Mouse (Mus musculus): ENCODE measurements around the gene Zfr2.
"Not testable (repeated sequence)": the region's sequence is repeated elsewhere in the genome, so short reads cannot be mapped to it uniquely, and the experiment has no call there.

Zfr2 gene

GRCm38 (mm10) chr10:81202978-81203720 is 29.8 kb upstream of the Zfr2 start:
- DNase-seq (ENCODE audit: low spot score): no peak

DNA sequence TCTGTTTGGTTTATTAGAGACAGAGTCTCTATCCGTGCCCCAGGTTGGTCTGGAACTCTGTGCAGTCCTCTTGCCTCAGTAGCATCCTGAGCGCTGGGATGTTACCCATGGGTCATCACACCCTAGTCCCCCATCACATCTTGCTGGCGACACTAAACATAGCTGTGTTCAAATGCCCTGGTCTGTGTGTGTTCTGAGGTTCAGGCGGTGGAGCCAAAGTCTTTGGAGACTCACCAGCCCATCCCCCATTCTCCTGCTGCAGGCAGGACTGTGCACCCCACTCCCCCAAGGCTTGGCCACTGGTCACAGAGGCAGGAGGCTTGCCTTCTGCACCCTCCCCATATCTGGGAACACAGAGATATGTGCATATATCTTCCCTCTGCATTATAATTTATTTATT is 28.8 kb upstream of the Zfr2 start:
- no peak for DNase-seq (ENCODE audit: low spot score)

GRCm38 (mm10) chr10:81210154-81210553 is 22.8 kb upstream of the Zfr2 start:
- no peak for DNase-seq (ENCODE audit: low spot score)

DNA sequence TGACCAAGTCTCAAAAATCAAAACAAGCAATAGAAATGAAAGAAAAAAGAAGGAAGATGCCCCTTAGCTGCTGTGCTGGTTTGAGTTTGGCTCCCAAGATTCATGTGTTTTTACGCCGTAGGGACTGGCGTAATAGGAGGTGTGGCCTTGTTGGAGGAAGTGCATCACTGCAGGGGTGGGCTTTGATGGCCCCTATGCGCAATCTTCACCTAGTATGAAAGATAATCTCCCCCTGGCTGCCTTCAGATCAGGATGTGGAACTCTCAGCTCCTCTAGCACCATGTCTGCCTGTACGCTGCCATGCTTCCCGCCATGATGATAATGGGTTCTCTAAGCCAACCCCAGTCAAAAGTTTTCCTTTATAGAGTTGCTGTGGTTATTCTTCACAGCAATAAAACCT is 16.7 kb upstream of the Zfr2 start:
- no peak for DNase-seq (ENCODE audit: low spot score)

DNA sequence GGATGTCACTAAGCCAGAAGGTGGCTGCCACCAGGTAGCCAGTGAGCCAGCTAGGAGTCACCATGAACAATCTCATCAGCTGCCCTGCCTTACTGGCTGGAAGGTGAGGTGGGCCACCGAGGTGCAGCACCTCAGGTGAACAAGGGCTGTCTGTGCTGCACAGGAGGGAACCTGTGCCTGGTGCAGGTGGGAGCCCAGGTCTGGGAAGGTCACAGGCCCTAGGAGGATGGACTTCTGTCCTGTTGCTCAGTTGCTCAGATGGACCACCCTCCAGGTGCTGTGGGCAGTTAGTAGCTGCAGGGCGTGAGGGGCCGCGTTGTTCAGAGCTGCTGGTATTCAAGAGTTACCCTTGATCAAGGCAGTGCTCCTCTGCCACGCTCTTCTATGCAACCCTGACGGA is 16.1 kb upstream of the Zfr2 start:
- DNase-seq (ENCODE audit: low spot score): no peak

DNA sequence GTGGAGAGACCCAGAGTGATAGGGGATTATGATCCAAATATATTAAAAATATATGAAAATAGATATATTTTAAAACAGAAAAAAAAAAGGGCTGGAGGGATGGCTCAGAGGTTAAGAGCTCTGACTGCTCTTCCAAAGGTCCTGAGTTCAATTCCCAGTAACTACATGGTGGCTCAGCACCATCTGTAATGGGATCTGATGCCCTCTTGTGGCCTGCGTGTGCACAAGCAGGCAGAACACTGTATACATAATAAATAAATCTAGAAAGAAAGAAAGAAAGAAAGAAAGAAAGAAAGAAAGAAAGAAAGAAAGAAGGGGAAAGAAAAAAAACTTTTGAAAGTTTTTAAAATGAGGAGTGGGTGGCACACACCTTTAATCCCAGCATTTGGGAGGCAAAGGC is 15.7 kb upstream of the Zfr2 start:
- not testable (repeated sequence) for DNase-seq (ENCODE audit: low spot score)

DNA sequence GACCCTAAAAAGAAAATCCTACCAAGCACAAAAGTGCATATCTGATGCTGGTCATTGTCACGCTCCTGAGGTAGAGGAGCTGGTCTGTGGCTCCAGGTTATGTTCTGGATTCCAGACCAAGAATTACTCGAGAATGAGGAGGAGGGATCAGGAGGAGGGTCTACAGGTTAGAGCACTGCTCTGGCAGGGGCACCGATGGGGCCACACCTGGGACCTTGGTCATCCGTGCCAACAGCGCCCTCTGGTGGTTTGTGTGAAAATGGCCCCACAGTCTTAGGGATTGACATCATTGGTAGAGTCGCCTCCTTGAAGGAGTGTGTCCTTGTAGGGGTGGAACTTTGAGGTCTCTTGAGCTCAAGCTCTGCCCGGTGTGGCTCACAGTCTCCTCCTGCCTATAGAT is 15.0 kb upstream of the Zfr2 start:
- DNase-seq (ENCODE audit: low spot score): no peak

DNA sequence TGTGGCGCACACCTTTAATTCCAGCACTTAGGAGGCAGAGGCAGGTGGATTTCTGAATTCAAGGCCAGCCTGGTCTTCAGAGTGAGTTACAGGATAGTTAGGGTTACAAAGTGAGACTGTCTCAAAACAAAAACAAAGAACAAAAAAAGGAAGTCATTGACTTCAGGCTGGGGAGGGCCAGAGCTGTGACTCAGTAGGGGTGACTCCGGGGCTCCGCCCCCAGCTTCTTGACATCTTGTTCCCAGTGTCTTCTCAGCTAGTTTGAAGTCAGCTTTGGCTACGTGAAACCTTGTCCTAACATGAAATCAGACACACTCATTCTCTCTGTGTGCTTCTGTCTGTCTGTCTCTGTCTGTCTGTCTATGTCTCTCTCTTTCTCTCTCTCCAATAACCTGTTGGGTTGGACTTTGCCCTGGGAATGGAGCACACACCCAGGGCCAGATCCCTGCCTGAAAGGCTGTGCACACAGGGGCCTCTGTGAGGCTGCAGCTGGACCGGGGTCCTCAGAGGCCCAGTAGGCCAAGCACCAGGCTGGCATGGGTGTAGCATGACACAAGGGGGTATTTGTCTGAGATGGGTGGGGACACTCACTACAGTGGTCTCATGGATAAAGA is 11.4 kb upstream of the Zfr2 start:
- no peak for DNase-seq (ENCODE audit: low spot score)

GRCm38 (mm10) chr10:81223731-81224130 is 9.2 kb upstream of the Zfr2 start:
- DNase-seq (ENCODE audit: low spot score): not testable (repeated sequence)

DNA sequence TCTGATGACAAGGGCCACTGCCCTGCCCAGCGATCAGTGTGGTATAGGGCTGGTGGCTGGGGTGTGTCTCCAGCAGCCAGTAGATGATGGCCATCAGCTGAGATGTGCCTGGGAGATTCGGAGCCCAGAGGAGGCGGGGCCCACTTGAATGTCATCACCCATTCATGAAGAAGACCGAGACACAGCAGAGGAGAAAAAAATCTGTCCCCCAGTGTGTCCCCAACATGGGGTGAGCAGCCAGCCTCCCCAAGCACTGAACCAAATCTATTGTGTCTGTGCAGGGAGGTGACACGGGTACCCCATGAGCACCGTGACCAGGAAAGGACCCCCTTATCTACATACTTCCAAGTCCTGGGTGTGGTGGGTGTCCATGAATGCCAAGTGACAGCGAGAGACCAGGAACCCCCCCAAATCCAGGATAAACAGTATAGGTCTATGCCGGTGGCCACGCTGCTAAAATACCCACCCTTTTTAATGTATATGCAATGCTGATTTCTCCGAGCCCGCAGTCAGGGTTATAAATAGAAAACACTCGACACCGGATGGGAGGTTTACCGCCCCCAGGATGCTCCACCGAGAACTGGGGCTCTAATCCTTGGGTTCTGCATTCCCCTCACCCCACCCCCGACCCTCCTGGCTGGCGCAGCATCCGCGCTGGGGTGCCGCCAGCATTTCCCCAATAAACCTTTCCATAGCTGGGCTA is 3.1 kb upstream of the Zfr2 start:
- DNase-seq (ENCODE audit: low spot score): no peak

DNA sequence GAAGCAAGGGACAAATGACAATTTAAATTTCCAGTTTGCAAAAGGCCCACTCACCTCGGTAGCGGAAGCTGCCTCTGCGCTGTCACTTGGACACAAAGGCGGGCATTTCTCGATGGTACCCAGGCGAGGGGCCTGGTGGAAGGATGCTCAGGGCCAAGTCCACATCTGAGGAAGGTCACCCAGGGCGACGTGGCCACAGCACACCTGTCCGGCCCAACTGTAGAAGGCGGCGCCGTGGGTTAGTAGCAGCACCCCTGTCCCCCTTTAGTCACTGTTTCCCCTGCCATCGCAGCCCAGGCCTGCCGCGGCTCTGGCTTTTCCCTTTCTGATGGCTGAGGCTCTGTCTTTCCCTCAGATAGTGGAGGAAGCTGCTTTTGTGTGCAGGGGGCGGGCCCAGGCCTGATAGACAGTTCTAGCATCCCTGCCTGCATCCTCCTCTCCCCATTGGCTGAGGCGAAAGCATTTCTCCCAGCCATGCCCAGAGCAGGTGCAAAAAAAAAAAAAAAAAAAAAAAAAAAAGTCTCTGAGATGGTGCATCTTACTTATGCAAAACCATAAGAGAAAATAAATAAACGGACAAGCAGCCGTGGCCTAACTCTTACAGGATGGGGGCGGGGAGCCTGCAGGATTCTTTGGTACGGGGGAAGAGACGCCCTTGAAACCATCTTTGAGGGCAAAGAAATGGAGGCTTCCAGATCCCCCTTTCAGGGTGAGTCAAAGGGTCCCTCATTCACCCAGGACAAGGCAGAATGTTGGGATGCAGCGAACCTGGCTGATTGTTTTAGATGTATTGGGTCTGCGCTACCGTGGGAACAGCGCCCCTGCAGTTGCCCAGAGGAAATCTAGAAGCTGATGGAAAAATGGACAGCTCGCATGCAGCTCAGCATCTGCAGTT is 2.3 kb upstream of the Zfr2 start, which contains the start of gene Atcay:
Atcay (minus strand) TSS at position 396 of the 895 bp plus-strand sequence.
- no peak for DNase-seq (ENCODE audit: low spot score)

DNA sequence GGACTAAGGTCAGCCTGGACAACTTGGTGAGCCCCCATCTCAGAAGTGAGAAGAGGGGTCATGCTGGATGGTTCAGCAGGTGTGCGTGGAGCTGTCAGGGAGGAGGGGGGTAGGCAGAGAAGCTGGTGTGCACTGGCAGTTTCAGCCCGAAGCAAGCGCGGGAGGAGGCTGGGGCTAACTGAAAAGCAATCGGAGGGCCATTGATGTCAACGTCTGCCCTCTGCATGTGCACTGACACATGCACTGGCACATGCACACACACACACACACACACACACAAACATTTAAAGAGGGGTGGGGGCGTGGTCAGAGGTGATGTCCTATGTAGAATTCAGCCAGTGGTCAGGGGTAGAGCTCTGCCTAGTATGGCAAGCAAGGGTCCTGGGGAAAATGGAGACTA is 1.5 kb upstream of the Zfr2 start:
- DNase-seq (ENCODE audit: low spot score): no peak

- DNase-seq (ENCODE audit: low spot score): no peak
Observed at GRCm38 (mm10) chr10:81233226-81233585, 251 bp downstream of the Zfr2 start.

DNA sequence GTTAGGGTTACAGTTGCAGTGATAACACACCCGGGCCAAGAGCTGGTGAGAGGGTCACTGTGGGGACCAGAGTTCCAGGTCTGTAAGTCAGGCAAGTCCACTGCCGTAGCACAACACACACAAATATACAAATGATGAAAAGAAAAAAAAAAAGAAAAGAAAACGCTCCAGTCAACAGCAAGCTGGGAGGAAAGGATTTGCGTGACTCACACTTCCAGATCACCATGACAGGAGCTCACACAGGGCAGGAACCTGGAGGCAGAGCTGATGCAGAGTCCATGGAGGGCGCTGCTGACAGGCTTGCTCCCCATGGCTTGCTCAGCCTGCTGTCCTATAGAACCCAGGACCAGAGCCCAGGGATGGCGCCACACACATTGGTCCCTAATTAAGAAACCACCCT is 1.3 kb downstream of the Zfr2 start:
- no peak for DNase-seq (ENCODE audit: low spot score)

DNA sequence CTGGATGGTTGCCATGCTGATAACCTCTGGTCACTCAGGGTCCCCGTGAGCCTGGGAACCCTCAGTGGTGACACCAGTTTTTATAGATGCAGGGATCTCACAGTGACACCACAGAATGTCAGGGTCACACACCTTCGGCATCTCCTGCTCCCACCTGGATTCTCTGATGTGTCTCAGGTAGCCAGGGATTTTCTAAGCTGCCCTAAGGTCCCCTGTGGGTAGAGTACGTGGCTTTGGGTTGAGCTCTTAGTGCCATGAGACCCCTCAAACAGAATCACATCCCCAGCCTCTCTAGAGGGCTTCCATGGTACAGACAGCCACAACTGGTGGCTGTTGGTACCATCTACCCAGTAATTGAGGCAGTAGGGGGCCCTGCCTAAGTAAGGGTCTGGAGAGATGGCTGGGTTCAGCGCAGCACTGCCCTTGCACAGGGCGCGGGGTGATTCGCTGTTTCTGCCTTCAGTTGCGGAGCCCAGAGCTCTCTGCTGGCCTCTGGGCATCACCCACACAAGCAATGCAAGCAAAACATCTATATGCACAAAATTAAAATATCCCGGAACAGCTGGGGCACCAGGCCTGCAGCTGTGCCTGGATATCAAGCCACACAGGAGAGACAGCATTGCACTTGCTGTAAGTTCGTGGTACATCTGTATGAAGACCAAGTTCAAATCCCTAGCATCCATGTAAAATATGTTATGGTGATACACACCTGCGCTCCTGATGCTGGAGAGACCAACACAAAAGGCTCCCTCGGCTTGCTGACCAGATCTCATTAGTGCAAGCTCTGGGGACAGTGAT is 3.7 kb downstream of the Zfr2 start:
- DNase-seq (ENCODE audit: low spot score): no peak

- no peak for DNase-seq (ENCODE audit: low spot score)
Observed at GRCm38 (mm10) chr10:81238618-81239017, 5.7 kb downstream of the Zfr2 start.

- no peak for DNase-seq (ENCODE audit: low spot score)
Observed at GRCm38 (mm10) chr10:81240876-81241275, 7.9 kb downstream of the Zfr2 start.

GRCm38 (mm10) chr10:81242021-81242420 is 9.1 kb downstream of the Zfr2 start:
- DNase-seq (ENCODE audit: low spot score): no peak

GRCm38 (mm10) chr10:81244146-81244545 is 11.2 kb downstream of the Zfr2 start:
- no peak for DNase-seq (ENCODE audit: low spot score)

DNA sequence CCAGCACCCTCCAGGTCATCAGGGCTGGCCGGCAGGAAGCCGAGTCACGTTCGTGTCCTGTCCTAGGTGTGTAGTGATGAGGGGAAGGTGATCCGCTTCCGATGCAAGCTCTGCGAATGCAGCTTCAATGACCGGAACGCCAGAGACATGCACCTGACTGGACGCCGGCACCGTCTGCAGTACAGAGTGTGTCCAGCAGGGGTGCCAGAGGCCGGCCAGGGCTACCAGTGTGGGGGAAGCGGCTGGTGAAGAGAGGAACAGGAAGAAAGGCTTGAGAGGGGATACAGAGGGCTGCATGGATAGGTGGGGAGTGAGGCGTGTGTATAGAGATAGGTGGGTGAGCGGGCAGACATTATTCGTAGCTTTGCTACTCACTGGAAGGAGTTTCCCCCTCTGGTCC is 11.6 kb downstream of the Zfr2 start:
- DNase-seq (ENCODE audit: low spot score): no peak

- no peak for DNase-seq (ENCODE audit: low spot score)
Observed at GRCm38 (mm10) chr10:81245166-81245565, 12.2 kb downstream of the Zfr2 start.
